Mouse (Mus musculus): ENCODE results near the gene Nagpa. TPM values are rescaled to one million over a fixed set of nuclear protein-coding genes. Genes with fewer than 3 reads are reported as not detected.

The Nagpa gene
- polyA plus RNA-seq, 1 experiment from 2014 or later = 10.7 TPM

GRCm38 (mm10) chr16:5146367-5147036 lies 57.3 kb downstream of the Nagpa start:
- ATAC-seq (replicated peaks; ENCODE audit: insufficient number of reproducible peaks, low FRiP score, low TSS enrichment, low read depth) (peak; percentile 90), DNase-seq (ENCODE audit: low spot score) (peak; percentile 82)
- peak overlapping the region; percentile 27 for H3K4me3 ChIP-seq (ENCODE audit: low read depth, low read length)
- 2% methylated on average over 26 of the region's 26 CpGs for WGBS
- peak overlapping the region; percentile 56 for H3K4me2 ChIP-seq (ENCODE audit: low read depth, low read length)
- H3K9ac ChIP-seq (replicated peaks; ENCODE audit: low read length) = no peak overlapping the region
- peaks cover 3% of the 10 kb centered on the region; the same call in 1 of the 2 replicates for H3K27me3 ChIP-seq (ENCODE audit: control insufficient read depth, insufficient read depth, low read length)
- no peak overlapping the region for H3K27ac ChIP-seq (replicated peaks; ENCODE audit: low read depth, low read length)
- no peaks in the 10 kb centered on the region for H3K36me3 ChIP-seq (replicated peaks; ENCODE audit: control insufficient read depth, insufficient read depth, low read depth, low read length)
- no peaks in the 10 kb centered on the region for H3K4me1 ChIP-seq (ENCODE audit: control insufficient read depth, insufficient read depth, low read length)
- H3K9me3 ChIP-seq (replicated peaks; ENCODE audit: control insufficient read depth, low read length) = no peaks in the 10 kb centered on the region

- Histone ChIP-seq H3K36me3 (replicated peaks; ENCODE audit: control insufficient read depth, insufficient read depth, low read depth, low read length) (no peaks in the 10 kb centered on the region), H3K4me3 (ENCODE audit: low read depth, low read length) (no peak overlapping the region), H3K4me1 (ENCODE audit: control insufficient read depth, insufficient read depth, low read length) (no peaks in the 10 kb centered on the region), H3K27ac (replicated peaks; ENCODE audit: low read depth, low read length) (no peak overlapping the region), H3K27me3 (ENCODE audit: control insufficient read depth, insufficient read depth, low read length) (peaks cover 3% of the 10 kb centered on the region; the same call in 1 of the 2 replicates), H3K9ac (replicated peaks; ENCODE audit: low read length) (no peak overlapping the region), H3K4me2 (ENCODE audit: low read depth, low read length) (peak overlapping the region; percentile 25), H3K9me3 (replicated peaks; ENCODE audit: control insufficient read depth, low read length) (no peaks in the 10 kb centered on the region)
- DNase-seq (ENCODE audit: low spot score) = peak; percentile 96
- WGBS = under 1% methylated on average over 7 of the region's 7 CpGs
- peak; percentile 46 for ATAC-seq (replicated peaks; ENCODE audit: insufficient number of reproducible peaks, low FRiP score, low TSS enrichment, low read depth)
Observed at GRCm38 (mm10) chr16:5145570-5145969, 58.2 kb downstream of the Nagpa start.

Small RNA genes lying within 50 kb of the gene (microRNA-seq; reads per million reads assigned to microRNA genes)
- gene Gm23689 (ENCODE audit: borderline number of aligned reads) = not detected
- gene Gm26095 (ENCODE audit: borderline number of aligned reads) = not detected
- not detected for gene Mir6364 (ENCODE audit: borderline number of aligned reads)

Other genes with a start within 250 kb of the Nagpa start
- gene Anks3, start 239.8 kb downstream of the Nagpa start, polyA plus RNA-seq (2014; fragmentation: Nextera tagmentation; extraction: Ambion mirVana) = 32.4 and 39.7 TPM in 2 replicates
- not detected in 2 replicates for gene Sept12, start 206.2 kb downstream of the Nagpa start, polyA plus RNA-seq (2014; fragmentation: Nextera tagmentation; extraction: Ambion mirVana)
- 1.5 and 2.2 TPM in 2 replicates for gene Smim22, start 196.7 kb downstream of the Nagpa start, polyA plus RNA-seq (2014; fragmentation: Nextera tagmentation; extraction: Ambion mirVana)
- 56.5 and 60.2 TPM in 2 replicates for gene Rogdi, start 190.5 kb downstream of the Nagpa start, polyA plus RNA-seq (2014; fragmentation: Nextera tagmentation; extraction: Ambion mirVana)
- gene Glyr1, start 154.1 kb downstream of the Nagpa start, polyA plus RNA-seq (2014; fragmentation: Nextera tagmentation; extraction: Ambion mirVana) = 131 and 140 TPM in 2 replicates
- 21.0 and 21.5 TPM in 2 replicates for gene Ubn1, start 154.0 kb downstream of the Nagpa start, polyA plus RNA-seq (2014; fragmentation: Nextera tagmentation; extraction: Ambion mirVana)
- 1.6 and 2.0 TPM in 2 replicates for gene Ppl, start 71.6 kb downstream of the Nagpa start, polyA plus RNA-seq (2014; fragmentation: Nextera tagmentation; extraction: Ambion mirVana)
- 0.07 and 0.08 TPM in 2 replicates for gene Sec14l5, start 56.9 kb downstream of the Nagpa start, polyA plus RNA-seq (2014; fragmentation: Nextera tagmentation; extraction: Ambion mirVana)
- 2.0 and 3.1 TPM in 2 replicates for gene AU021092, start 18.3 kb upstream of the Nagpa start, polyA plus RNA-seq (2014; fragmentation: Nextera tagmentation; extraction: Ambion mirVana)
- gene Alg1, start 29.6 kb upstream of the Nagpa start, polyA plus RNA-seq (2014; fragmentation: Nextera tagmentation; extraction: Ambion mirVana) = 22.6 and 26.1 TPM in 2 replicates
- 13.3 and 15.6 TPM in 2 replicates for gene Eef2kmt, start 52.0 kb upstream of the Nagpa start, polyA plus RNA-seq (2014; fragmentation: Nextera tagmentation; extraction: Ambion mirVana)